Mouse (Mus musculus) hindbrain, embryonic 13.5 days (tissue): ENCODE measurements around the gene Rpl28. TPM values are rescaled to one million over a fixed set of nuclear protein-coding genes. Genes with fewer than 3 reads are reported as not detected.

ENCODE experiments used
- ATAC-seq: fragments of 200-750 bp; cut with Nextera tagmentation; 2 replicates; pipeline ENCODE4 v1.8.0; 2017; ENCODE audit warnings: moderate TSS enrichment; ENCODE audit not compliant: low FRiP score
- H3K27ac ChIP-seq: fragments of 300-500 bp; sonication (generic); 2 replicates; pipeline ENCODE4 v1.5.1; 2015; ENCODE audit warnings: inconsistent platforms, mild to moderate bottlenecking, moderate library complexity
- H3K27me3 ChIP-seq: fragments of 300-500 bp; sonication (generic); 2 replicates; pipeline ENCODE4 v1.6.1; 2015; ENCODE audit warnings: mild to moderate bottlenecking, inconsistent platforms
- H3K36me3 ChIP-seq: fragments of 300-500 bp; sonication (generic); 2 replicates; pipeline ENCODE4 v1.6.1; 2015; ENCODE audit warnings: mild to moderate bottlenecking, inconsistent platforms
- H3K4me1 ChIP-seq: fragments of 300-500 bp; sonication (generic); replicated peaks from 2 replicates; pipeline ENCODE4 v1.6.1; 2015; ENCODE audit warnings: inconsistent platforms
- H3K4me2 ChIP-seq: fragments of 300-500 bp; sonication (generic); 2 replicates; pipeline ENCODE4 v1.6.1; 2015; ENCODE audit warnings: inconsistent platforms, mild to moderate bottlenecking, moderate library complexity
- H3K4me3 ChIP-seq: fragments of 300-500 bp; sonication (generic); 2 replicates; pipeline ENCODE4 v1.5.1; 2015; ENCODE audit warnings: mild to moderate bottlenecking, inconsistent platforms
- H3K9ac ChIP-seq: fragments of 300-500 bp; sonication (generic); 2 replicates; pipeline ENCODE4 v1.6.1; 2015; ENCODE audit warnings: mild to moderate bottlenecking, inconsistent platforms
- H3K9me3 ChIP-seq: fragments of 300-500 bp; sonication (generic); 2 replicates; pipeline ENCODE4 v1.6.1; 2016; ENCODE audit warnings: inconsistent platforms
- WGBS: fragments of 180-500 bp; shearing (Covaris S2); methylation state at CpG from one replicate; pipeline ENCODE4 v1.1.7; 2015; 5-methylcytosine and 5-hydroxymethylcytosine counted together
- polyA plus RNA-seq: library from polyadenylated mRNA; unstranded; fragments of >200 nt; fragmentation: Nextera tagmentation; extraction: Ambion mirVana; gene quantifications from 2 replicates; pipeline ENCODE4 v1.2.1, GENCODE M21; 2015

The Rpl28 gene
- polyA plus RNA-seq, 1 experiment from 2014 or later, result 250 TPM

- WGBS, result 27% methylated on average over 4 of the region's 4 CpGs
- H3K27ac ChIP-seq, result no peak overlapping the region
These were observed 27.5 kb upstream of the Rpl28 start for GRCm38 (mm10) chr7:4764946-4765710.

DNA sequence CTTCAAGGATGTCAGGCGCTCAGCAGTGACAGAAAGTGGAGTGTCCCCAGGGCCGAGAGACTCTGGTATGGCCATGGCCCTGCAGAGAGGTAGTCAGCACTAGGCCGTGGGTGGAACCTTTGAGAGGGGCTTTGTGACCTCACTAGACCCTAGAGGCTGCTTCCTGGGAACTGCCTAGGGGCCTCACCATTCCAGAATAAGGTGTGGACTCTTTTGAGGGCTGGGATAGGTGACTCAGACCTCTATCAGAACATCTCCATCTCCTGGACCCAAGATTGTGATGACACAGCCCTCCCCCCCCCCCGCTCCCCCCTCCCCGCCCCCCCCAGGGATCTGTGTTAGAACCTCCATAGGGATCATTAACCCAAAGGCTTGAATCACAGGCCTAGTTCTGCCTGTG lies 21.5 kb upstream of the Rpl28 start, which contains the start of gene Fam71e2:
Fam71e2 (minus strand) TSS at position 101 of the 400 bp plus-strand sequence.
- ATAC-seq, result no peak
- Histone ChIP-seq H3K4me2 (no peak within 1 kb of the TSS), H3K9me3 (no peaks in the 10 kb centered on the region), H3K27me3 (peaks cover 26% of the 10 kb centered on the region), H3K27ac (no peak within 1 kb of the TSS), H3K4me3 (no peak within 1 kb of the TSS), H3K9ac (no peak within 1 kb of the TSS), H3K36me3 (no peaks in the 10 kb centered on the region), H3K4me1 (no peaks in the 10 kb centered on the region)
- WGBS, result 88% methylated on average over 3 of the region's 5 CpGs

More at GRCm38 (mm10) chr7:4764946-4765710, 27.5 kb upstream of the Rpl28 start:
- Histone ChIP-seq H3K4me1 (peaks cover 5% of the 10 kb centered on the region), H3K4me3 (no peak overlapping the region), H3K9ac (no peak overlapping the region), H3K4me2 (no peak overlapping the region), H3K9me3 (no peaks in the 10 kb centered on the region), H3K36me3 (no peaks in the 10 kb centered on the region), H3K27me3 (no peaks in the 10 kb centered on the region)
- no peak for ATAC-seq

DNA sequence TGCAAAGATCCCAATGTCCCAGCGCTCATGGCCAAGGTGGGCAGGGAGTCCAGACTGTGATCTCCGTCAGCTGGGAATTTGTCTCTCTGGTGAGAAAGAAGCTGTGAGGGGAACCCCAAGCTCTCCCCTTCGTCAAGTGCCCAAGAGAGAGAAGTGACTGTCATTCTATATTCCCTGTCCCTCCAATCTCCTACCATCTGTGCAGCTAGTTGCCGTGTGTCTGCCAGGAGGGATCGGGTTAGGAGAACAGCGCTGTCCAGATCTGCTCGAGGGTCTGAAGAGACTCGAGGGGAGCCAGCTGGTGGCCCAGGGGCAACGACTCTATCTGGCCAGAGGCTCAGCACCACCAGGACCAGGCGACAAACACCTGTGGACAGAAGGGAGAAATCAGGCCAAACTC lies 16.5 kb upstream of the Rpl28 start:
- 55% methylated on average over 10 of the region's 10 CpGs for WGBS
- H3K27me3 ChIP-seq, result peaks cover 75% of the 10 kb centered on the region

DNA sequence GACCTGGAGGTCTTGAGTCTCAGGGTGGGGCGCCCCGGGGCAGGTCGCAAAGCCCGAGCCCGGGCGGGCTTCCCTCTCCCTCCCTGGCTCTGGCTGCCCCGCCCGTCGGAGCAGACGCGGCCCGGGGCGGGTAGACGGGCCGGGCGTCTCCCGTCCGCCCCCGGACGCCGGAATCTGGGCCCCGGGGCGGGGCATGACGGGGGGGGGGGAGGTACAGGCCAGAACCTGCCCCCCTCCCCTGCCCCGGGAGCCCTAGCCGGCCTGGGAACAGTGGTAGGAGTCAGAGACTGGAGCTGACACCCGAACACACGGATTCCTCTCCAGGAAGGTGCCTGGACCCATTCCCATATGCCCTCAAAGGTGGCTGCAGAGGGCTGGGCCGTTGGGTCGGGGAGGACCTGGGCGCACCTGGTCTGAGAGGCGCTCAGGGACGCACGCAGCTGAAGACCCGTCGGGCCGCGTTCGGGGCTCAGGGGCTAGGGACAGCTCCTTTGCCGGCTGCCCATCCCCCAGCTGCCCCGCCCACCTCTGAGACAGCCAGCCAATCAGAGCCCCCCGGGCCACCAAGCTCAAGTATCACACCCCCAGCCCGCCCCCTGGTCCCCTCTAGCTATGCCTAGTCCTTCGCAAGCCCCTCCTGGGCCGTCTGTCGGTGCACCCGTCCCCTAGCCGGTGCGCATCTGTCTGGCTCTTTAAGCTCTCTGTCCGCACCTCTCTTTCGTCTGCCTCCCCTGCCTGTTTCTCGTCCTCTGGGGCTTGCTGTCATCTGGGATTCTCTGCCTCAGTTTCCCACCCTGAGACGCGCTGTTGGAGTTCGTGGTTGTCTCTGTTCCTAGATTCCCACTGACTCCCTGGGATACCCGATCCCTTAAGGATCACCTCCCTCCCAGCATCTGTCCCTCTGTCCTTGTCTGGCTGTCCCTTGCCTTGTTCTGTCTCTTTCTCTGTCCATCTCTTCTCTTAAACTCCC lies 15.5 kb upstream of the Rpl28 start:
- no peaks in the 10 kb centered on the region for H3K36me3 ChIP-seq
- peak overlapping the region; percentile 52 for H3K4me2 ChIP-seq
- no peak overlapping the region for H3K27ac ChIP-seq
- H3K9ac ChIP-seq, result peak overlapping the region; percentile 65
- H3K4me3 ChIP-seq, result peak overlapping the region; percentile 37
- peak; percentile 75 for ATAC-seq
- under 1% methylated on average over 31 of the region's 56 CpGs for WGBS
- H3K9me3 ChIP-seq, result no peaks in the 10 kb centered on the region
- H3K27me3 ChIP-seq, result peaks cover 85% of the 10 kb centered on the region
- H3K4me1 ChIP-seq, result peaks cover 12% of the 10 kb centered on the region

More for the DNA sequence above, 16.5 kb upstream of the Rpl28 start:
- Histone ChIP-seq H3K4me2 (no peak overlapping the region), H3K9me3 (no peaks in the 10 kb centered on the region), H3K36me3 (no peaks in the 10 kb centered on the region), H3K27ac (no peak overlapping the region), H3K9ac (no peak overlapping the region), H3K4me1 (peaks cover 12% of the 10 kb centered on the region), H3K4me3 (no peak overlapping the region)
- ATAC-seq, result no peak

DNA sequence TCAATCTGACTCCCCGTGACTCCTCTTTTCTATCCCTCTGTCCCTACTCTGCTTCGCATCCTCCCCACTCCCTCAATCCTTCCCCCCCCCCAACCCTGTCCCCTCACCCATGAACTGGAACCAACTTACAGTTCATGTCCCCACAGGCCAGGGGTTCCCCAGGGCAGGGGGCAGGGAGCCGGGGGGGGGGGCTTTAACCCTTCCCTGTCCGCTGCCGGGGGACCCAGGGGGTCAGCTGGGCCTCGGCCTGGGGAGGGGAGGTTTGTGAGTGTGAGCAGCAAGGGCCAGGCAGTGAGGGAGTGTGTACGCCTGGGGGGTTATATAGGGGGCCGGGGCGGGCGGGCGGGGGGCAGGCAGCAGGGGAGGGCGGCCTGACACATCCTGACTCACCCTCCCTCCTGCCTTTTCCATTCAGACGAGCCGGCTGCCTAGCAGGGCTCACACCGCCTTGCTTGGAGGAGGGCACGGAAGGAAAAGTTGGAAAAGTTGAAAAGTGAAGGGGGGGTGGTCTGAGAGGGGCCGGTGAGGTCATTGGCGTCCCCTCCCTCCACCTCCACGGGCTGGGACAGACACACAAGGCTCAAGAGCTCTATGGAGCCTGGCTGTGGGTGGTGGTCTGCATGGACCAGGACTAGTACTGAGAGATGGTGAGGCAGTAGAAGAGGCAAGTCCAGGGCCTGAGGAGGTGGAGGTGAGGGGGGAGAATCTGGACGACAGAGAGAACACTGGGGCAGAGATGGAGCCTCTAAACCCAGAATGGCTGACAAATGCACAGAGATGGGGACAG lies 14.6 kb upstream of the Rpl28 start:
- H3K4me1 ChIP-seq, result peaks cover 12% of the 10 kb centered on the region
- no peaks in the 10 kb centered on the region for H3K9me3 ChIP-seq
- WGBS, result 4% methylated on average over 11 of the region's 20 CpGs
- H3K9ac ChIP-seq, result peak overlapping the region; percentile 65; the same call in 1 of the 2 replicates
- peaks cover 91% of the 10 kb centered on the region for H3K27me3 ChIP-seq
- H3K27ac ChIP-seq, result no peak overlapping the region
- H3K4me2 ChIP-seq, result peak overlapping the region; percentile 52; the same call in 1 of the 2 replicates
- no peak overlapping the region for H3K4me3 ChIP-seq
- no peak for ATAC-seq
- no peaks in the 10 kb centered on the region for H3K36me3 ChIP-seq

DNA sequence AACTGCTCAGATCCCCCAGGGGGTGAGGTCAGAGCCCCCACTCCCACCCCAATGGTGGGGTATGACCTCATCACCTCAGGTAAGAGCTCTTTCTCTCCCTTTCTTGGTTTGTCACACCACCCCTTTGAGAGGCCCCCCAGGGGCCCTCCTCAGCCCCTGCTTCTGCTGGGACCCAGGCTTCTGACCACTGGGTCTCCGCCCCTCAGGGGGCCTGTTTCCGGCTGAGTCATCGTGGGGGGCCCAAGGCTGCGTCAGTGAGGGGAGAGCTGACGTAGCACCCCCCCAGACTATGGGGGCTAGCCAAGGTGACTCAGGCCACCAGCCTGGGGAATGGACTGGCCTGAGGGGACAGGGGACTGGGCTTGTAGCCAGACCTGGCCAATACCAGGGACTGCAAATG lies 12.8 kb upstream of the Rpl28 start:
- Histone ChIP-seq H3K4me3 (no peak overlapping the region), H3K27me3 (peaks cover 84% of the 10 kb centered on the region), H3K4me1 (peaks cover 12% of the 10 kb centered on the region), H3K27ac (no peak overlapping the region), H3K4me2 (no peak overlapping the region), H3K9ac (no peak overlapping the region), H3K9me3 (no peaks in the 10 kb centered on the region), H3K36me3 (no peaks in the 10 kb centered on the region)
- ATAC-seq, result no peak
- 47% methylated on average over 5 of the region's 5 CpGs for WGBS

- H3K4me3 ChIP-seq, result no peak overlapping the region
- H3K27me3 ChIP-seq, result peaks cover 68% of the 10 kb centered on the region
- H3K9ac ChIP-seq, result no peak overlapping the region
- H3K36me3 ChIP-seq, result no peaks in the 10 kb centered on the region
- H3K27ac ChIP-seq, result no peak overlapping the region
- 54% methylated on average over 3 of the region's 3 CpGs for WGBS
- no peak for ATAC-seq
- H3K9me3 ChIP-seq, result no peaks in the 10 kb centered on the region
- H3K4me2 ChIP-seq, result no peak overlapping the region
- peaks cover 8% of the 10 kb centered on the region for H3K4me1 ChIP-seq
These were observed 10.5 kb upstream of the Rpl28 start for GRCm38 (mm10) chr7:4782130-4782529.

DNA sequence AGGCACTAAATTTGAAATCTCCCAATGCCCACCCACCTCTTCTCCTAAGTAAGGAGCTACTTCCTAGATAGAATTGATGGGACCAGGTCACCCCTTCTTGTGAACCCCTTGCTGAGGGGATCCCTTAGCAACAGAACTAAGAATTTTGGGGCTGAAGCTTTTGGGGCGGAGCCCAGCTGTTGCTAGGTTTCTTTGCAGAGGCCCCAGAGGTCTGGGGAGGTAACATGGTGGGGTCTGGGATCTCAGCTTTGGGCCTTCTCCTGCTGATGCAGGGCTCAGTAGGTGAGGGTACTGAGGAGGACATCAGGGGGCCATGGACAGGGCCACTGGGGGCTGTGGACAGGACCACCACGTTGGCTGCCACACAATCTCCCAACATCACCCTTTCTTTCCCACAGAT lies 9.9 kb upstream of the Rpl28 start, which contains the start of the genes Il11 and Tmem190:
Il11 (minus strand) TSS at position 101 of the 400 bp plus-strand sequence.
Tmem190 (plus strand) TSS at position 179 of the 400 bp plus-strand sequence.
- Histone ChIP-seq H3K27me3 (peaks cover 68% of the 10 kb centered on the region), H3K27ac (no peak within 1 kb of the TSS), H3K4me3 (no peak within 1 kb of the TSS), H3K36me3 (no peaks in the 10 kb centered on the region), H3K4me1 (peaks cover 1% of the 10 kb centered on the region; the same call in 1 of the 2 replicates), H3K9me3 (no peaks in the 10 kb centered on the region), H3K9ac (no peak within 1 kb of the TSS), H3K4me2 (no peak within 1 kb of the TSS)
- no peak for ATAC-seq
- WGBS, result 76% methylated on average over 2 of the region's 2 CpGs

- H3K4me3 ChIP-seq, result no peak overlapping the region
- H3K9ac ChIP-seq, result no peak overlapping the region
- WGBS, result 88% methylated on average over 14 of the region's 14 CpGs
- H3K4me1 ChIP-seq, result peaks cover 6% of the 10 kb centered on the region
- H3K4me2 ChIP-seq, result no peak overlapping the region
- H3K27me3 ChIP-seq, result peaks cover 64% of the 10 kb centered on the region
- ATAC-seq, result no peak
- no peak overlapping the region for H3K27ac ChIP-seq
- H3K36me3 ChIP-seq, result no peaks in the 10 kb centered on the region
- no peaks in the 10 kb centered on the region for H3K9me3 ChIP-seq
These were observed 8.9 kb upstream of the Rpl28 start for GRCm38 (mm10) chr7:4783667-4784268.

- Histone ChIP-seq H3K4me2 (peak overlapping the region; percentile 84), H3K4me3 (peak overlapping the region; percentile 56), H3K4me1 (peaks cover 18% of the 10 kb centered on the region), H3K36me3 (no peaks in the 10 kb centered on the region), H3K9ac (peak overlapping the region; percentile 86), H3K27ac (peak overlapping the region; percentile 55), H3K27me3 (peaks cover 35% of the 10 kb centered on the region), H3K9me3 (no peaks in the 10 kb centered on the region)
- ATAC-seq, result peak; percentile 36
- WGBS, result 2% methylated on average over 63 of the region's 64 CpGs
These were observed 3.9 kb upstream of the Rpl28 start for GRCm38 (mm10) chr7:4788499-4789435.
